Mouse (Mus musculus) C2C12 (cell line): ENCODE measurements around the gene Olfr77. TPM values are rescaled to one million over a fixed set of nuclear protein-coding genes. Genes with fewer than 3 reads are reported as not detected.

Experiments
- H3K27me3 ChIP-seq: one replicate; pipeline ENCODE4 v1.6.1; 2011; ENCODE audit not compliant: control insufficient read depth, insufficient read depth, insufficient read length
- H3K36me3 ChIP-seq: one replicate; pipeline ENCODE4 v1.6.1; 2011; ENCODE audit not compliant: control insufficient read depth, insufficient read depth
- H3K4me3 ChIP-seq: one replicate; pipeline ENCODE4 v1.5.1; 2011; ENCODE audit warnings: mild to moderate bottlenecking, control low read depth; ENCODE audit not compliant: poor library complexity, insufficient read depth, severe bottlenecking
- H3K79me2 ChIP-seq: one replicate; pipeline ENCODE4 v1.6.1; 2011; ENCODE audit not compliant: control insufficient read depth, insufficient read depth
- H3K79me3 ChIP-seq: one replicate; pipeline ENCODE4 v1.6.1; 2011; ENCODE audit warnings: low read depth, control low read depth
- H3ac ChIP-seq: one replicate; pipeline ENCODE3; 2011; ENCODE audit warnings: low read depth; ENCODE audit not compliant: control insufficient read depth, insufficient read length
- CEBPB ChIP-seq: IDR thresholded peaks from one replicate; pipeline ENCODE4 v1.6.1; 2011; ENCODE audit warnings: low read depth, mild to moderate bottlenecking, control low read depth, moderate library complexity
- CTCF ChIP-seq: IDR thresholded peaks from one replicate; pipeline ENCODE4 v1.5.1; 2011; ENCODE audit not compliant: control insufficient read depth, insufficient read depth, insufficient read length
- FOSL1 ChIP-seq: IDR thresholded peaks from one replicate; pipeline ENCODE4 v1.8.0; 2011; ENCODE audit warnings: mild to moderate bottlenecking, low read length; ENCODE audit not compliant: poor library complexity, insufficient read depth, severe bottlenecking
- MAX ChIP-seq: IDR thresholded peaks from one replicate; pipeline ENCODE4 v1.6.1; 2011; ENCODE audit warnings: mild to moderate bottlenecking, control low read depth
- MYOD1 ChIP-seq: IDR thresholded peaks from one replicate; pipeline ENCODE4 v1.6.1; 2011; ENCODE audit warnings: low read depth; ENCODE audit not compliant: control insufficient read depth, insufficient read length
- MYOG ChIP-seq: IDR thresholded peaks from one replicate; pipeline ENCODE4 v1.6.1; 2011; ENCODE audit not compliant: control insufficient read depth, insufficient read length; ENCODE audit errors: extremely low read depth
- USF1 ChIP-seq: IDR thresholded peaks from one replicate; pipeline ENCODE4 v1.6.1; 2011; ENCODE audit warnings: low read depth, mild to moderate bottlenecking, control low read depth, moderate library complexity
- long read RNA-seq, 2 experiments: library from polyadenylated mRNA; unstranded; transcript quantifications; one replicate each; pipeline ENCODE4 v2.0.0; 2019 to 2020
- polyA plus RNA-seq: library from polyadenylated mRNA; unstranded; fragments of >200 nt; fragmentation: generic; extraction: Trizol; gene quantifications from one replicate; pipeline ENCODE4 v1.2.1, GENCODE M21; 2012; ENCODE audit warnings: missing spikeins

Olfr77 gene
- 0.18 TPM for polyA plus RNA-seq
- long read RNA-seq, experiment 1: 0 reads
- long read RNA-seq, experiment 2: 0 reads

DNA sequence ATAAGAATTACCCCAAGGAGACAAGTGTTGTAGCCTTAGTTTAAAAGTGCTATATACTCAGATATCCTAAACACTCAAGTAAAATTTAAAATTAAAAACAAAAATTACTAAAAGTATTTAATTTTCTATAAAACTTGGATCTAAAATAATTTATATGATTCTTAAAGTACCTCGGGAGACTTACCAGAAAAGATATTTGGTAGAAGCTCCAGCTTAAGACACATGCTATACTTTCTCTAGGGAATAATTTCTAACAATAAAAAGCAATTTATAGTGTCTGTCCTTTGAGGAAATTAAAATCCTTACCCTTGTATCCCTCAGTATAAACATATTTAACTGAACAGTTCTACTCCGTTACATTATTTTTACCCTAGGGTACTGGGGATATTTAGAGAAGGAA, at the start of gene Olfr77:
TSS of gene Olfr77 (plus strand) at position 301 of the 400 bp plus-strand sequence.
- no peak within 1 kb of the TSS for H3ac ChIP-seq
- TF ChIP-seq CEBPB: no peak
- no peak for TF ChIP-seq MYOG
- no peak for TF ChIP-seq MAX
- no peak for TF ChIP-seq CTCF
- no peak for TF ChIP-seq USF1
- no peak for TF ChIP-seq FOSL1
- TF ChIP-seq MYOD1: no peak
- H3K4me3 ChIP-seq: no peak within 1 kb of the TSS
- H3K79me3 ChIP-seq: no peaks in the 10 kb centered on the region
- no peaks in the 10 kb centered on the region for H3K27me3 ChIP-seq
- H3K79me2 ChIP-seq: no peaks in the 10 kb centered on the region
- no peaks in the 10 kb centered on the region for H3K36me3 ChIP-seq

DNA sequence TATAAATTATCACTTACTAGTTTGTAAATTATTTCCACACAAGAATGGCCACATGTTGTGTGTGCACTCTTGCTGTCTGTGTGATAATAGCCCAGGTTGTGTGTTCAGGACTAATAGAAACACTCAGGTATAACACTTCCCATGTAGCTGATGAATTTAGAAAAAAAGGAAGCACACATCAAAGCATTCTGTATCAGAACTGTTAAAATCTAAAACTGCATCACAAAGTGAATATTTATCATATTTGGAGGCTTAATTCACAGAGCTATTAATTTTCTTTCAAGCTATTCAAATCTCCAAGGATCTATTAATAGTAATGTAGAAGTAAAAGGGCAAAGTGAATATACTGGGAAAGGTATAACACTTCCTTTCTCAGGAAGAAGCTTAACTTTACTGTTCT, 28.8 kb upstream of the Olfr77 start, which contains the start of gene Olfr862:
TSS of gene Olfr862 (minus strand) at position 101 of the 400 bp plus-strand sequence.
- no peaks in the 10 kb centered on the region for H3K36me3 ChIP-seq
- TF ChIP-seq USF1: no peak
- no peak for TF ChIP-seq FOSL1
- no peak for TF ChIP-seq MYOD1
- TF ChIP-seq CTCF: no peak
- no peak for TF ChIP-seq MAX
- no peak for TF ChIP-seq MYOG
- no peak for TF ChIP-seq CEBPB
- no peaks in the 10 kb centered on the region for H3K79me3 ChIP-seq
- H3K79me2 ChIP-seq: no peaks in the 10 kb centered on the region
- no peaks in the 10 kb centered on the region for H3K27me3 ChIP-seq
- no peak within 1 kb of the TSS for H3ac ChIP-seq
- H3K4me3 ChIP-seq: no peak within 1 kb of the TSS

DNA sequence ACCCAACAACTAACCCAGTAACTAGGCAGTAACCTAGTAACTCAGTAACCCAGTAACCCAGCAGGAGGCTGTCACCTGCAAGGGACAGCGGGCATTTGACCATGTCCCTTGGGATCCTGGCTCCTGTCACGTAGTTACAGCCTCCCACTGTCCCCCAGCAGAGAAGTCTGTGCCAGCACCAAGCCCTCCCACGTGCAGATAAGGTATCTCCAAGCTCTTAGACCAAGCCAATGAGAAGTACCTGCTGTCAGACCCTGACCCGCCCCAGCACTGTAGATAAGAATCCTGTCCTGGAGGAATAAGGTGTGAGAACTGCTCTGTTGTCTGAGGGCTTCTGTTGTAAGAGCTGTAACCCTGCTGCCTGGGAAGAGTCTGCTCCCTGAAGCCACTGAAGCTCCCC, 5.5 kb upstream of the Olfr77 start:
- H3K79me3 ChIP-seq: no peaks in the 10 kb centered on the region
- H3K79me2 ChIP-seq: no peaks in the 10 kb centered on the region
- TF ChIP-seq CTCF (no peak), MYOG (no peak), MYOD1 (no peak), MAX (no peak), CEBPB (no peak), USF1 (no peak), FOSL1 (no peak)
- H3K27me3 ChIP-seq: no peaks in the 10 kb centered on the region
- H3K4me3 ChIP-seq: no peak overlapping the region
- H3K36me3 ChIP-seq: no peaks in the 10 kb centered on the region
- no peak overlapping the region for H3ac ChIP-seq

Other genes starting within 250 kb of the Olfr77 start
- not detected for gene Olfr857, start 207.4 kb upstream of the Olfr77 start, polyA plus RNA-seq
- gene Olfr58, start 136.6 kb upstream of the Olfr77 start, polyA plus RNA-seq: not detected
- gene Olfr859, start 112.0 kb upstream of the Olfr77 start, polyA plus RNA-seq: not detected
- not detected for gene Olfr860, start 67.1 kb upstream of the Olfr77 start, polyA plus RNA-seq
- not detected for gene Olfr862, start 28.9 kb upstream of the Olfr77 start, polyA plus RNA-seq
- gene Olfr866, start 111.2 kb downstream of the Olfr77 start, polyA plus RNA-seq: not detected
- not detected for gene Olfr867, start 140.7 kb downstream of the Olfr77 start, polyA plus RNA-seq
- not detected for gene Olfr868, start 181.8 kb downstream of the Olfr77 start, polyA plus RNA-seq
- gene Olfr869, start 212.1 kb downstream of the Olfr77 start, polyA plus RNA-seq: not detected